Comparison of ENCODE assay signal across 10 mouse cellular contexts in genomic region chr9:45115706-45116105, GRCm38 (mm10). TPM values are rescaled to one million over a fixed set of nuclear protein-coding genes. Genes with fewer than 3 reads are reported as not detected.
DNase-seq lines count a peak whose midpoint lies in the region; ATAC-seq and TF ChIP-seq lines count a peak whose summit lies in the region.
"Had no signal": no experiment of that assay in that cellular context is flagged by ENCODE, and none has a peak within 500 bp of the region (broad histone marks: within the 10 kb centered on the region; RNA-seq: fewer than 3 reads in every experiment).

No protein-coding gene starts in this region.

- no peak for ATAC-seq in heart, embryonic 11.5 days (replicated peaks; ENCODE audit: insufficient number of reproducible peaks, low FRiP score, low TSS enrichment)
- ATAC-seq in embryonic facial prominence, embryonic 11.5 days (replicated peaks; ENCODE audit: insufficient number of reproducible peaks, low FRiP score, low TSS enrichment, low read depth), result peak; percentile 54
- ATAC-seq in intestine, embryonic 16.5 days, result peak; percentile 36
- ATAC-seq in liver, embryonic 15.5 days (ENCODE audit: insufficient read depth), result no peak
- ATAC-seq in erythroblast, adult 5-6 weeks (replicated peaks; ENCODE audit: low FRiP score, poor library complexity, severe bottlenecking), result no peak

- H3K27me3 ChIP-seq in heart, embryonic 11.5 days (ENCODE audit: control insufficient read depth, insufficient read depth, low read length), result peaks cover 9% of the 10 kb centered on the region
- H3K27me3 ChIP-seq in embryonic facial prominence, embryonic 11.5 days (ENCODE audit: control insufficient read depth, insufficient read depth, low read length), result no peaks in the 10 kb centered on the region
- H3K27me3 ChIP-seq in intestine, embryonic 16.5 days (replicated peaks; ENCODE audit: control insufficient read depth, insufficient read depth, low read length), result no peaks in the 10 kb centered on the region
- H3K27me3 ChIP-seq in liver, embryonic 15.5 days, result peaks cover 53% of the 10 kb centered on the region

- H3K4me3 ChIP-seq in heart, embryonic 11.5 days (ENCODE audit: low read depth, low read length), result peak overlapping the region; percentile 30
- peak overlapping the region; percentile 31 to 50; a peak in 2 of 4 replicates for H3K4me3 ChIP-seq in ES-E14 (ENCODE audit: insufficient read depth in 1 of 2, low read depth in 1 of 2, low read length in 2 of 2, poor library complexity in 1 of 2, severe bottlenecking in 1 of 2)
- H3K4me3 ChIP-seq in embryonic facial prominence, embryonic 11.5 days (ENCODE audit: low read depth, low read length), result peak overlapping the region; percentile 31
- peak overlapping the region; percentile 45 for H3K4me3 ChIP-seq in intestine, embryonic 16.5 days (ENCODE audit: low read length)
- no peak overlapping the region for H3K4me3 ChIP-seq in liver, embryonic 15.5 days (replicated peaks)
- H3K4me3 ChIP-seq: erythroblast, embryonic 14.5 days had no signal

- no peaks in the 10 kb centered on the region for H3K36me3 ChIP-seq in heart, embryonic 11.5 days (ENCODE audit: control insufficient read depth, insufficient read depth, low read length)
- no peaks in the 10 kb centered on the region for H3K36me3 ChIP-seq in ES-E14 (ENCODE audit: control insufficient read depth, insufficient read depth, low read length, poor library complexity, severe bottlenecking)
- no peaks in the 10 kb centered on the region for H3K36me3 ChIP-seq in embryonic facial prominence, embryonic 11.5 days (replicated peaks; ENCODE audit: control insufficient read depth, insufficient read depth, low read depth, low read length)
- no peaks in the 10 kb centered on the region for H3K36me3 ChIP-seq in intestine, embryonic 16.5 days (ENCODE audit: control insufficient read depth, insufficient read depth, low read length)
- no peaks in the 10 kb centered on the region for H3K36me3 ChIP-seq in liver, embryonic 15.5 days (replicated peaks)

- WGBS in heart, embryonic 11.5 days (ENCODE audit: insufficient replicate concordance), result 5% methylated on average over 14 of the region's 14 CpGs
- 2% methylated on average over 14 of the region's 14 CpGs for WGBS in embryonic facial prominence, embryonic 11.5 days
- 8% methylated on average over 14 of the region's 14 CpGs for WGBS in intestine, embryonic 16.5 days
- WGBS in liver, embryonic 15.5 days (ENCODE audit: insufficient replicate concordance), result 7% methylated on average over 14 of the region's 14 CpGs

- 0 out of 2 replicates have a peak overlapping the region, but pooled peaks have one; percentile 52 for H3K9ac ChIP-seq in heart, embryonic 11.5 days (ENCODE audit: low read depth, low read length)
- peak overlapping the region; percentile 27; the same call in 1 of the 2 replicates for H3K9ac ChIP-seq in ES-E14 (ENCODE audit: insufficient read depth, low read depth, low read length, poor library complexity, severe bottlenecking)
- peak overlapping the region; percentile 39 for H3K9ac ChIP-seq in embryonic facial prominence, embryonic 11.5 days (replicated peaks; ENCODE audit: low read length)
- peak overlapping the region; percentile 63 for H3K9ac ChIP-seq in intestine, embryonic 16.5 days (ENCODE audit: low read depth, low read length)
- H3K9ac ChIP-seq in liver, embryonic 15.5 days, result no peak overlapping the region

- in situ Hi-C loops in ES-E14 (cut with MboI; ENCODE audit: low sequenced_read_pairs in 2 of 2, unreplicated experiment in 2 of 2), result no loop called here

- peak overlapping the region; percentile 66 for H3K4me2 ChIP-seq in heart, embryonic 11.5 days
- peak overlapping the region; percentile 38 for H3K4me2 ChIP-seq in embryonic facial prominence, embryonic 11.5 days (ENCODE audit: low read depth, low read length)
- H3K4me2 ChIP-seq in intestine, embryonic 16.5 days (ENCODE audit: low read depth, low read length), result peak overlapping the region; percentile 65
- H3K4me2 ChIP-seq in liver, embryonic 15.5 days, result peak overlapping the region; percentile 37

- H3K9me3 ChIP-seq in heart, embryonic 11.5 days (replicated peaks; ENCODE audit: control insufficient read depth, low read length), result no peaks in the 10 kb centered on the region
- H3K9me3 ChIP-seq in ES-E14 (ENCODE audit: control insufficient read depth, insufficient read depth, low read depth, low read length), result no peaks in the 10 kb centered on the region
- no peaks in the 10 kb centered on the region for H3K9me3 ChIP-seq in embryonic facial prominence, embryonic 11.5 days (replicated peaks; ENCODE audit: control insufficient read depth, low read length)
- no peaks in the 10 kb centered on the region for H3K9me3 ChIP-seq in intestine, embryonic 16.5 days (ENCODE audit: control insufficient read depth, low read length)
- no peaks in the 10 kb centered on the region for H3K9me3 ChIP-seq in liver, embryonic 15.5 days (replicated peaks)

- H3K27ac ChIP-seq in heart, embryonic 11.5 days (ENCODE audit: low read depth, low read length), result no peak overlapping the region
- no peak overlapping the region for H3K27ac ChIP-seq in ES-E14 (ENCODE audit: insufficient read depth, low read depth, low read length, poor library complexity, severe bottlenecking)
- no peak overlapping the region for H3K27ac ChIP-seq in embryonic facial prominence, embryonic 11.5 days (replicated peaks; ENCODE audit: low read depth, low read length)
- H3K27ac ChIP-seq in intestine, embryonic 16.5 days (ENCODE audit: low read length), result peak overlapping the region; percentile 45; the same call in 1 of the 2 replicates
- no peak overlapping the region for H3K27ac ChIP-seq in liver, embryonic 15.5 days (replicated peaks)

- DNase-seq in heart, adult 11 months, result no peak
- DNase-seq in ES-E14 (ENCODE audit: low read depth, low spot score), result no peak
- DNase-seq in embryonic facial prominence, embryonic 11.5 days (ENCODE audit: low spot score), result peak; percentile 91
- peak; percentile 72 for DNase-seq in right cerebral cortex, postnatal 25 days

- H3K4me1 ChIP-seq in heart, embryonic 11.5 days (ENCODE audit: control insufficient read depth, insufficient read depth, low read length), result 0 out of 2 replicates have a peak, but pooled peaks cover 3% of the 10 kb centered on the region
- H3K4me1 ChIP-seq in ES-E14 (ENCODE audit: control insufficient read depth in 2 of 2, insufficient read depth in 2 of 2, low read length in 2 of 2, poor library complexity in 1 of 2), result peaks cover 0 to 3% of the 10 kb centered on the region in 2 experiments; a peak in 1 of 4 replicates
- H3K4me1 ChIP-seq in embryonic facial prominence, embryonic 11.5 days (ENCODE audit: control insufficient read depth, insufficient read depth, low read length), result peaks cover 3% of the 10 kb centered on the region; the same call in 1 of the 2 replicates
- peaks cover 25% of the 10 kb centered on the region for H3K4me1 ChIP-seq in intestine, embryonic 16.5 days (ENCODE audit: control insufficient read depth, insufficient read depth, low read length)
- 0 out of 2 replicates have a peak, but pooled peaks cover 6% of the 10 kb centered on the region for H3K4me1 ChIP-seq in liver, embryonic 15.5 days (replicated peaks)

TF ChIP-seq in ES-E14, 5 proteins besides CTCF, POLR2A, EP300 and RAD21:
- TF ChIP-seq CHD2 (IDR thresholded peaks at IDR 0.05; ENCODE audit: low read depth, low read length) (no peak), MAFK (IDR thresholded peaks at IDR 0.05; ENCODE audit: insufficient read depth, low read depth, low read length) (no peak), ZNF384 (IDR thresholded peaks at IDR 0.05; ENCODE audit: low read depth, low read length) (no peak), ZC3H11A (IDR thresholded peaks at IDR 0.05; ENCODE audit: borderline replicate concordance, low read depth, low read length) (no peak)

RNA-seq across cellular contexts. Expression of gene Scn2b, which starts 1.9 kb away (rescaled TPM):
- 2.3 and 3.2 TPM in 2 replicates for polyA plus RNA-seq in heart, embryonic 11.5 days (2014; fragmentation: Nextera tagmentation; extraction: Ambion mirVana)
- total RNA-seq in ES-E14 (2012; rRNA removed), result 1.1 and 1.7 TPM in 2 replicates
- polyA plus RNA-seq in embryonic facial prominence, embryonic 11.5 days (2014; fragmentation: Nextera tagmentation; extraction: Ambion mirVana), result 4.1 and 4.9 TPM in 2 replicates
- 1.9 and 2.1 TPM in 2 replicates for polyA plus RNA-seq in intestine, embryonic 16.5 days (2015; fragmentation: Nextera tagmentation; extraction: Ambion mirVana)
- 0.17 and 0.22 TPM in 2 replicates for polyA plus RNA-seq in liver, embryonic 15.5 days (2015; fragmentation: Nextera tagmentation; extraction: Ambion mirVana)
- total RNA-seq in erythroblast, adult 5-6 weeks (2015; ENCODE audit: low replicate concordance), result 0.77 TPM in 1 of 2 replicates, not detected in the other
- total RNA-seq in erythroblast, adult 5-6 weeks (2017; ENCODE audit: low replicate concordance), result not detected in 2 replicates
- polyA plus RNA-seq: C2C12; erythroblast, embryonic 14.5 days had no signal

RNA-seq across cellular contexts. Expression of gene Scn4b, which starts 22.5 kb away (rescaled TPM):
- 0.10 and 0.46 TPM in 2 replicates for polyA plus RNA-seq in heart, embryonic 11.5 days (2014; fragmentation: Nextera tagmentation; extraction: Ambion mirVana)
- 0.32 and 0.45 TPM in 2 replicates for total RNA-seq in ES-E14 (2012; rRNA removed)
- 0.04 and 0.21 TPM in 2 replicates for polyA plus RNA-seq in embryonic facial prominence, embryonic 11.5 days (2014; fragmentation: Nextera tagmentation; extraction: Ambion mirVana)
- polyA plus RNA-seq in intestine, embryonic 16.5 days (2015; fragmentation: Nextera tagmentation; extraction: Ambion mirVana), result 0.13 and 0.15 TPM in 2 replicates
- 0.15 and 0.31 TPM in 2 replicates for polyA plus RNA-seq in liver, embryonic 15.5 days (2015; fragmentation: Nextera tagmentation; extraction: Ambion mirVana)
- not detected in 2 replicates for total RNA-seq in erythroblast, adult 5-6 weeks (2015; ENCODE audit: low replicate concordance)
- total RNA-seq in erythroblast, adult 5-6 weeks (2017; ENCODE audit: low replicate concordance), result not detected in 2 replicates
- polyA plus RNA-seq: erythroblast, embryonic 14.5 days had no signal

RNA-seq across cellular contexts. Expression of gene Jaml, which starts 36.7 kb away (rescaled TPM):
- 0.31 and 0.36 TPM in 2 replicates for polyA plus RNA-seq in heart, embryonic 11.5 days (2014; fragmentation: Nextera tagmentation; extraction: Ambion mirVana)
- total RNA-seq in ES-E14 (2012; rRNA removed), result 0.16 and 0.40 TPM in 2 replicates
- polyA plus RNA-seq in embryonic facial prominence, embryonic 11.5 days (2014; fragmentation: Nextera tagmentation; extraction: Ambion mirVana), result 0.49 and 0.50 TPM in 2 replicates
- polyA plus RNA-seq in intestine, embryonic 16.5 days (2015; fragmentation: Nextera tagmentation; extraction: Ambion mirVana), result 100 and 102 TPM in 2 replicates
- 0.40 and 0.56 TPM in 2 replicates for polyA plus RNA-seq in liver, embryonic 15.5 days (2015; fragmentation: Nextera tagmentation; extraction: Ambion mirVana)
- 2.7 and 3.1 TPM in 2 replicates for total RNA-seq in erythroblast, adult 5-6 weeks (2015; ENCODE audit: low replicate concordance)
- 1.2 and 3.6 TPM in 2 replicates for total RNA-seq in erythroblast, adult 5-6 weeks (2017; ENCODE audit: low replicate concordance)
- polyA plus RNA-seq: C2C12; erythroblast, embryonic 14.5 days had no signal

Comparison
In these comparisons a context has a peak if more than half of its experiments do, and no peak if none do; other contexts are left out.
1. ATAC-seq: peak in embryonic facial prominence, embryonic 11.5 days (single experiment) and intestine, embryonic 16.5 days (single experiment); none in heart, embryonic 11.5 days (single experiment), liver, embryonic 15.5 days (single experiment) and erythroblast, adult 5-6 weeks (single experiment).
2. DNase-seq: peak in embryonic facial prominence, embryonic 11.5 days (single experiment) and right cerebral cortex, postnatal 25 days (single experiment); none in heart, adult 11 months (single experiment) and ES-E14 (single experiment).
3. RNA of gene Jaml, which starts 36.7 kb away (polyA plus RNA-seq): 100 to 102 TPM in intestine, embryonic 16.5 days; 0.49 to 0.50 TPM in embryonic facial prominence, embryonic 11.5 days, 0.40 to 0.56 TPM in liver, embryonic 15.5 days and 0.31 to 0.36 TPM in heart, embryonic 11.5 days; every median in the first group is over 10 times any median in the second.
4. Peak in every context shown above with its lines, with median percentiles within 50 percentile points of each other: H3K4me2 ChIP-seq.